Mouse (Mus musculus) megakaryocyte, embryonic 14.5 days (primary cell): ENCODE results near the gene Frem1.

ENCODE experiments used
- FLI1 ChIP-seq: IDR thresholded peaks from 2 replicates; pipeline ENCODE4 v1.6.1; 2012; ENCODE audit warnings: low read length, inconsistent platforms, mixed read lengths
- GATA1 ChIP-seq: IDR thresholded peaks from 3 replicates; pipeline ENCODE4 v1.6.1; 2012; ENCODE audit warnings: mixed read lengths, low read length, inconsistent platforms, borderline replicate concordance

- TF ChIP-seq GATA1, result no peak
- no peak for TF ChIP-seq FLI1
Measured at GRCm38 (mm10) chr4:83045266-83045665, 6.9 kb downstream of the Frem1 start.
